Mouse (Mus musculus) kidney, adult 2 months (tissue): ENCODE measurements around the gene Lrrc74b.
"Not testable (repeated sequence)": the region's sequence is repeated elsewhere in the genome, so short reads cannot be mapped to it uniquely, and the experiment has no call there.

ENCODE experiments used
- CTCF ChIP-seq: fragments of 200-500 bp; conservative IDR thresholded peaks from 2 replicates; pipeline ENCODE4 v1.5.1; 2011; ENCODE audit warnings: low read depth, mild to moderate bottlenecking, control low read depth, low read length, moderate library complexity, mixed read lengths; ENCODE audit not compliant: insufficient read depth, insufficient read length
- POLR2A ChIP-seq: fragments of 200-500 bp; IDR thresholded peaks from one replicate; pipeline ENCODE4 v1.6.1; 2011; ENCODE audit warnings: low read depth, low read length, control low read depth

DNA sequence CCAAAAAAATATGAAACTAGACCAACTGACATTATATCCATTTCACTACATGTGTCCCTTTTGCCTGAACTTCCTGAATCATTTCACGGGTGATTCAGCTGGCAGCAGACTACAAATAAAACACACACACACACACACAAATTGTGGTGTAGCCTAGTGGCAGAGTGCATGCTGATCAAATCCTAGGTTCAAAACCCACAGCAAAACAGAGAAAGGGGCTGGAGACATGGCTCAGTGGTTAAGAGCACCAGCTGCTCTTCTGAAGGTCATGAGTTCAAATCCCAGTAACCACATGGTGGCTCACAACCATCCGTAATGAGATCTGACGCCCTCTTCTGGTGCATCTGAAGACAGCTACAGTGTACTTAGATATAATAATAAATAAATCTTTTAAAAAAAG lies 53.0 kb downstream of the Lrrc74b start:
- not testable (repeated sequence) for TF ChIP-seq CTCF, POLR2A
